Mouse (Mus musculus) adrenal gland, postnatal 36 days (tissue): ENCODE data around the gene Pip4k2b. TPM values are rescaled to one million over a fixed set of nuclear protein-coding genes. Genes with fewer than 3 reads are reported as not detected.
"Not testable (repeated sequence)": the region's sequence is repeated elsewhere in the genome, so short reads cannot be mapped to it uniquely, and the experiment has no call there.

Experiments used
- DNase-seq, 2 experiments: peaks; one replicate each; pipeline ENCODE4 v3.0.0; 2021; ENCODE audit warnings: mixed read lengths in 1 of 2
- long read RNA-seq, 2 experiments: library from polyadenylated mRNA; stranded (forward); transcript quantifications; one replicate each; pipeline ENCODE4 v2.0.0; 2021; ENCODE audit warnings: borderline sequencing depth in 2 of 2
- total RNA-seq, 2 experiments: library from RNA; stranded (reverse); gene quantifications; 2 replicates each; pipeline ENCODE4 v1.2.3; 2021

The Pip4k2b gene
- total RNA-seq: 10 to 100 TPM; 27.5 to 29.6 TPM
- long read RNA-seq, experiment 1, partial matches to known transcripts: 0 of 6 reads
- long read RNA-seq, experiment 1, other reads (novel, unspliced or antisense): 6 of 6 reads
- long read RNA-seq, experiment 2: 0 reads

DNA sequence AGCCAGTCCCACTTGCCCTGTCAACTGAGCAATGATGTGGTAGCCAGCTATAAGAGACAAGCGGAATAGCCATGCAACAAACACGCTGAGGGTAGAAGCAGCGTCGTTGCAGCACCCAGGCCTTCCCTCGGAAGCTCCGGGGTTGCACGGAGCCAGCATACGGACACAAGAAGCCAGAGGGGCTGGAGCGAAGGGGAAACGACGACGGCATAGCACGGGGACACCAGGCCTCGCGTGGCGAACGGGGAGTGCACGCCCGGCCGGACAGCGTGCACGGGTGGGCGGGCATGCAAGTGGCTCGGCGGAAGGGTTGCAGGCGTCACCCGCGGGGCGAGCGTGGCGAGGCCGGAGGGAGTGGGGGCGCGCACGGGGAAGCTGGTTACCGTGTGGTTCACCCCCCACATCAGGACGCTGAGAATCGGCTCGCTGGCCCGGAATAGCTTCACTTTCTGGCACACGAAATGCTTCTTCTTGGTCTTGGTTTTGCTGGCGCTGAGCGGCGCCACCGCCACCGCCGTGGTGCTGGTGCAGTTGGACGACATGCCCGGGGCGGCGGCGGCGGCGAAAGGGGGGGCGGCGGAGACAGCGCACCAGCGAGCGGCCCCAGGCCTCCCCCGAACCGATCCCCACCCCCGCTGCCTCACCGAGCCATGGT, at the start of gene Pip4k2b:
Gene Pip4k2b, minus strand, starts transcription at position 642 of the 655 bp plus-strand sequence.
- peak; percentile 63 to 72 for DNase-seq

DNA sequence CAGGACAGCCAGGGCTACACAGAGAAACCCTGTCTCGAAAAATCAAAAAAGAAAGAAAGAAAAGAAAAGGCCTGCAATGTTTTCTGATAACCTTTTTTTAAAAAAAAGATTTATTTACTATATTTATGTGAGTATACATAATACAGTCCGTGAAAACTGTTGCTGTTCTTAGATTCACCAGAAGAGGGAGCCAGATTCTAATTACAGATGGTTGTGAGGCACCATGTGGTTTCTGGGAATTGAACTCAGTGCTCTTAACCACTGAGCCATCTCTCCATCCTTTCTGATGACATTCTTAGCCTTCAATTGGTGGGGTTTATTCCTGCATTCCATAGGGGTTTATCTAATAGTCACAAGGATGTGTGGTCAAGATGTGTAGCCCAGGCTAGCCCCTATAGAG, 48.7 kb upstream of the Pip4k2b start:
- DNase-seq: peak in 1 of 2 experiments; percentile 65

DNA sequence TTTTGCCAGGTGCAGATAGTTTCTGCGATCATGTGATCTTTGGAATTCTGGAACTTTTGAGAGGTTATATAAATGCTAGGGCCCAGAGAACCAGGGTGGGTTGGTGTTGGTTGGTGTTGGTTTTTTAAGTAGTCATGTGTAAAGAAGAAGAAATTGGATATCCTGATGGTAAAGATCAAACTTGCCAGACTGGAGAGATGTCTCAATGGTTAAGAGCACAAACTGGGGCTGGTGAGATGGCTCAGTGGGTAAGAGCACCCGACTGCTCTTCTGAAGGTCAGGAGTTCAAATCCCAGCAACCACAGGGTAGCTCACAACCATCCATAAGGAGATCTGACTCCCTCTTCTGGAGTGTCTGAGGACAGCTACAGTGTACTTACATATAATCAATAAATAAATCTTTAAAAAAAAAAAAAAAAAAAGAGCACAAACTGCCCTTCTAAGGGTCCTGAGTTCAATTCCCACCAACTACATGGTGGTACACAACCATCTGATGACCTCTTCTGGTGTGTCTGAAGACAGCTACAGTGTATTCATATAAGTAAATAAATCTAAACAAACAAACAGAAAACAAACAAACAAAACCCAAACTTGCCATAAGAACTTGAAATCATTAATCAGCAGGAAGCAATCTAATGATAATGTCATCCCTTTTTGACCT, 46.4 kb upstream of the Pip4k2b start:
- DNase-seq: not testable (repeated sequence)

DNA sequence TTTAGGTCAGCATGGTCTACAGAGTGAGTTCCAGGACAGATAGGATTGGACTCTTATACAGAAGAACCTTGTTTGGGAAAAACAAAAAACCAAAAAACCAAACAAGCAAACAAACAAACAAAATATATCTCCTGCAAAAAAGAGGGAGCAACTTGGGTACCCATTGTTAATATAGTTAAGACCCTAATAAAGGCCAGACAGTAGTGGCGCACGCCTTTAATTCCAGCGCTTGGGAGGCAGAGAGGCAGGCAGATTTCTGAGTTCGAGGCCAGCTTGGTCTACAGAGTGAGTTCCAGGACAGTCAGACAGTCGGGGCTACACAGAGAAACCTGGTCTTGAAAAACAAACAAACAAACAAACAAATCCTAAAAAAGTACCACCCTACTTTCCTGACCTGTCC, 45.2 kb upstream of the Pip4k2b start:
- no peak for DNase-seq

DNA sequence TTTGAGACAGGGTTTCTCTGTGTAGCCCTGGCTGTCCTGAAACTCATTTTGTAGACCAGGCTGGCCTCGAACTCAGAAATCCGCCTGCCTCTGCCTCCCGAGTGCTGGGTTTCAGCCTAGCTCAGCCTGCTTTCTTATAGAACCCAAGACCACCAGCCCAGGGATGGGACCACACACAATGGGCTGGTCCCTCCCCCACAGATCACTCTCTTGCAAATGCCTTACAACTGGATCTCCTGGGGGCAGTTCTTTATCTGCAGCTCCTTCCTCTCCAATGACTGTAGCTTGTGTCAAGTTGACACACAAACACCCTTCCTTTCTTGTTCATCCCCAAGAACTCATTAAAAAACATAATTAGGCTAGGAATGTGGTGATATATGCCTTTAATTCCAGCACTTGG, 43.5 kb upstream of the Pip4k2b start:
- no peak for DNase-seq

DNA sequence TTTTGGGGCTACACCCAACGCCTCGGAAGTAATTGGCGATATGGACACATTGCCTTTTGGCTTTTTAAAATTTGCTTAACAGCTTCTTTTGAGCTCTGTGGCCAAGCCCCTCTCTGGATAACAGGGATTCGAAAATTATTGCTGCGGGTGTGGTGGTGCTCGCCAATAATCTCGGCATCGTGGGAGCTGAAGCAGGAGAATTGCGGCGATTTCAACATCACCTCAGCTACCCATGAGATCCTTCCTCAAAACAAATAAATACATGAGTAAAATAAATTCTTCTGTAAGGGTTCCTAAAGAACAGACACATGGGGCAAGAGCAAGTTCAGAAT, 38.0 kb upstream of the Pip4k2b start:
- DNase-seq: no peak

DNA sequence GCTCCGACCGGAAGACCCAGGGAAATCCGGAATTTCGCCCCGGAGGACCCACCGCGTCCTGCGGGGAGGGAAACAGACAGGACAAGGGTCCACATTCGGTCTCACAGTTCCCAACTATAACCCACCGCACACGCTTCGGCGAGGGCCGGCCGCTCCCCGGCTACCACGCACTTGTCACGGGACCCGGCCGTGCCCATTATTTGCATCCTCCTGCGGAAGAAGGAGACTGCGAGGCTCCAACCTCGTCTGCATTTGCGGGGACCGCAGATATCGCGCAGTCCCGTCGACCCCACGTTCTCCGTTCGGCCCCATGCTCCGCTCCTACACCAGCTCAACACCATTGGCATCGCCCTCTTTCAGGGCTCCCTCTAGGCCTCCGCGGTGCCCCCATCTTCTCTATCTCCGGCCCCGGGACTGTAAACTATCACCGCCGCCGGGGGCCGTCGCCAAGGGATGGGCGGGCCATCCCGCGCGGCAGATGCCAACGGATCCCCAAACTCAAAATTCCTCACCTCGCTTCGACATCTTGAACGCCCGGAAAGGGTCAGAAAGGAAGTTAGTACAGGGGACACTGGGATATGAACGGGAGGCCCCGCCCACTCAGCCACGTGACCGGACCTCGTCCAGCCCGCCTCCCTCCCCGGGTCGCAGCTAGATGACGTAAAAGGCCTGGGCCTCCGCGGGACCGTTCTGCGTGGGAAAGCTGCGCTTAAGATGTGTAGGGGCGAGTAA, 37.5 kb upstream of the Pip4k2b start, which contains the start of gene Rpl23:
Gene Rpl23, minus strand, starts transcription at position 606 of the 732 bp plus-strand sequence.
- peak; percentile 99 to 100 for DNase-seq

DNA sequence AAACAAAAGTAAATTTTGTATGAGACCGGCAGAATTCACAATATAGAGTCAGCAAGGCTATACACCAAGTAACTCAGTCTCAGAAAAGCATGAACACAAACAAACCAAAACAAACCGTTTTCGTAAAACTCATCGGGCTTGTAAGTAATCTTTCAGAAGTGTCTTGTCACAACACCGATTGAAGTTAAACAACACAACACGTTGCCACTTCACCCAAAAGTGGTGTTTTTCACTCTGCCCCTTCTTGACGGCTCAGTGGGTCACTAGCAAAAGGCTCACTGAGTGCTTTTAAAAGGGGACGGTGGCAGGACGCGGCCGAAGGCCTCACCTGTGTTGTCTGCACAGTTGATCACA, 37.0 kb upstream of the Pip4k2b start:
- DNase-seq: no peak

DNA sequence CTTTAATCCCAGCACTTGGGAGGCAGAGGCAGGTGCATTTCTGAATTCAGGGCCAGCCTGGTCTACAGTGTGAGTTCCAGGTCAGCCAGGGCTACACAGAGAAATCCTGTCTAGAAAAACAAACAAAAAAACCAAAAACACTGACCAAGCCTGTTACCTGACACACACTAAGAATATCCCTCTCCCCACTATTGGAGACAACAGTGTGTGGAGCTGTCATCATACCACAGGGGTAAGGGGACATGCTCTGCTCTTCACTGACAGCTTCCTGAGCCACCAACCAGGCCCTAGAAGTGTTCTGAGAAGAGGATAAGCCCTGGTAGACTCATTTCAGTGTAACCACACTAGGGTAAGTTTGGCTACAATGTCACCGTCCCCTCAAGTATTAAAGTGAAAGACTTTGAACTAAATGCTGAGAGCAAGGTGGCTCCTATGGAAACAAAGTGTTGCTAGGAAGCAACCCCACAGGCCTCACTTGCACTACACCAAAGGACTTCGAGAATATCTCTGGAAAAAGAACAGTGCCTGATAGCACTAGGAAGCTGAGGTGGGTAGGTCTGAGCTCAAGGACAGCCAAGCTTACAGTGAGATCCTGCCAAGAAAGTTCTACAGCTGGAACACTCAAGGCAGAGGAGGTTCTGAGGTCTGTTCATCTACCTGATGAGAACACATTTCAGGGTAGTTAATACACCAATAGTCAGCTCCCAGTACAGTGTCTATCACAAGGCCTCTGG, 35.6 kb upstream of the Pip4k2b start:
- no peak for DNase-seq

DNA sequence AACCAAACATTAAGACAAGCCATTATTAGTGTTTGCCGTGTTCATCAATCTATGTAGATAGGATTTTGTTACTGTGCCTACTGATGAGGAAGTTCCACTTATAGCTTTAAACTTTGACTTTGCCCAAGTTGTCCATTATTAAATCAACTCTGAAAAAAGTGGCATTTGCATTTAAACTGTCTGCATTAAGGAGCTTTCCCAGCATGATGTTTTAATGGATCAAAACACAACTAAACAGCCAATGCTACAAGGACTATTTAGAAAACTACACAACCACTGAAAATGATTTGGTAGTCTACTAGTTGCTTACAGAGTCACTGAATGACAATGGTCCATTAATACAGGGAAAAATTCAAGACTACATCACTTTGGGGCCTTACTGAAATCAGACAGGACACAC, 34.4 kb upstream of the Pip4k2b start:
- DNase-seq: no peak

DNA sequence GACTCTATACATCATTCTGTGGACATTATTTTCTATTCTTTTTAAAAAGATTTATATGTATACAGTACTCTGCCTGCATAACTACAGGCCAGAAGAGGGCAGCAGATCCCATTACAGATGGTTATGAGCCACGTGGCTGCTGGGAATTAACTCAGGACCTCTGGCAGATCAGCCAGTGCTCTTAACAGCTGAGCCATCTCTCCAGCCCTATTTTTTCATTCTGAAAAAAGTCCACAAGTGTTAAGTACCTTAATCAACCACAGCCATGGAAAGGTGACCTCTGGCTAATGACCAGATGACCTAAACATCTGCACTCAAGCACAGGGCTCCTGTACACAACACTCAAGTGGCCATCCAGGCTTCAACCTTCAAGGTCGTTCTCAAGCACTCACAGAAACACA, 32.6 kb upstream of the Pip4k2b start:
- DNase-seq: peak; percentile 16 to 32

DNA sequence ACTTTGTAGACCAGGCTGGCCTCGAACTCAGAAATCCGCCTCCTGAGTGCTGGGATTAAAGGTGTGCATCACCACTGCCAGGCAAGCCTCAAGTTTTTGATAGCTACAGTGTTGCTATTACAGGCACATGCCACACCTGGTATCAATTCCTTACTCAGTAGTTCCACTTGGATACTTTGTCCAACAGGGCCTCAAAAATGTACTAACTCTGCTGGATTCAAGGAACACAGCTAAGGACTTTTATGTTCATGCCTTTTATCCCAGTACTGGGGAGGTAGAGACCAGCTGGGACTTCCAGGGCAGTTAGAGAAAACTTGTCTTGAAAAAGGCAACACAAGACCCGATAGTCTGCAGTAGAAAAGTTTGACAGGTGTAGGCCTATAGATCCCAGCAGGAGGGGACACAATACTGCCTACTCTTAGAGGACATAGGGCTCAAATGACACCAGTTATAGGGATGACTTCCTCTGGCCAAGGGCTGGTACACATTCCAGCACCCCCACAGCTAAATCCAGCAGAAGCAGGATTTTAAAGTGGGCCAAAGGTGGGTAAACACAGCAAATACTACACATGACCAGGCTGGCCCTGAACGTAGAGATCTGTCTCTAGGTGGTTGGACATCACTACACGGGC, 32.1 kb upstream of the Pip4k2b start:
- no peak for DNase-seq

DNA sequence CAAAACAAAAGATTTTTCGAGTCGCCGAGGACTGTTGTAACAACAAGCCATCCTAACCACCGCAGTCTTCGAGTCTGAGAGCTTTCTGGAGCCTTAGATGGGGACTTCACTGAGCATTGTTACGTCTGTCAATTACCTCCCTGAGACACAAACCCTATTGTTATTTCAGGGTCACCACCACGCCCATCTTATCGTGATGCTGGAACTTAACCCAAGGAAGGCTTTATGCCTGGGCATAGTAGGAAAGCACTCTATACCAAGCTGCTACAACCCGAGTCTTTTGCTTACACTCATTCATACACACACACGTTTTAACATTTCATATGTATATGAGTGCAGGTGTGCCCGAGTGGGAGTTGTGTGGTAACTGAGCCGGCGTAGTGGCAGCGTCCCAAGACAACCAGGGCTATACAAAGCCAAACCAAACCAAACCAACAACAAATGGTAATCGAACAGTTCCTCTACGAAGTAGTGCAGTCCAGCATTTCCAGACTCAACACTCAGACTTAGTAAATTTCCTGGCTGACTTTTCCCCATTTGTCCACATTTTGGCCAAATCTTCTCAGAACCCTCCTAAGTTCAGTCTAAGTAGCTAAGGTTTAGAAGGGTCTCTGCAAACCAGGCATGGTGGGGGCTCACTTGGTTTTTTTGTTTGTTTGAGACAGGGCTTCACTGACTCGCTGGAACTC, 31.4 kb upstream of the Pip4k2b start, which contains the start of gene 1700001P01Rik:
Gene 1700001P01Rik, minus strand, starts transcription at position 111 of the 689 bp plus-strand sequence.
- DNase-seq: no peak

DNA sequence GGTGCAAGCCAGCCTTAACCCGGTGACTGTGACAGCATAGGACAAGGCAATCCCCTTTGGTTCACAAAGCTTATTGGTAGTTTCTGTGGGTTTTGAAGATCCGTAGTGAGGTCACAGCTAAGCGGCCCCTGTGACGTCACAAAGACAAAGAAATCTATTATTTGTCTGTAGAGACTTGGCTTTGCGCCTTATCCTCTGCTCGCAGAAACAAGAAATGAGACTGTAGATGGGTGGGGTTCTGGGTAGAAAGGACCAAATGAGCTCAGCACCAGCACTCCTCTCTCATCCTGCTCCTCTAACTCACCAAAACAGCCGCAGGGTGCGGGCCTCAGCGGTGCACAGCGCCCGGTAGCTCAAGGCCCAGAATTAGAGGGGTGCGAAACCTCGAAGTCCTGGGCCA, 30.7 kb upstream of the Pip4k2b start:
- DNase-seq: no peak

DNA sequence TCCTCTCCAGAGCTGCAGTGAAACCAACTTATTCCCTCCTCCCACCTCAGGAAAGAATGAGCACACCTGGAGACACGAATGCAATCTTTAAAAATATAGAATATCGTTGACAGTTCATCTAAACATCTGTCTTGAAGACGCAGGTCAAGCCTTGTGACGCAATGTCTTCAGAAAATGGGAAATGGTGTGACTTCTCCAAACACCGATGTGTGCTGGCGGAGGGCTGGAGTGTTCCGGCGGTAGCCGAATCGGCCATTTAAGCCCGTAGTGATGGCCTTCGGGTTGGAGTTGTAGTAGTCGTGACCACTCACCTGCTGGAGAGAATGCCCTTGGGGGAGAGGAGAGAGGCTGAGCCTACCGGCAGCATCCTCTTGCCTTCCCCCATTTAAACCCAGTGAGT, 26.9 kb upstream of the Pip4k2b start:
- no peak for DNase-seq

DNA sequence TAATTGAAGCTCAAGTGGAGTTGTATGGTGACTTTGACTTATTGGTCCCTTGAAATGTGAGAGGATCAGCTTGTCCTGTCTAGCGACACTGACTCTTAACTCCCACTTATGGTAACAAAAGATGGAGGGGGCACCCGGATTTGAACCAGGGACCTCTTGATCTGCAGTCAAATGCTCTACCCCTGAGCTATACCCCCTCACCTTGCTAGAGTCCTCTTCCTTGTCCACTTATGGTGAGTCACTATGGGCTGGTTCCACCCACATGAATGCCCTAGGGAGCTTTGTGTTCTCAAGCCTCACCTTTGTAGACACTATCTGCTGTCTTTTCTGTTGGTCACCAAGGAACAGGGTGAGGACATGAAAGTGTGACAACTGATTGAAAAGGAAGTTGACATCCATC, 25.2 kb upstream of the Pip4k2b start:
- DNase-seq: peak in 1 of 2 experiments; percentile 15

DNA sequence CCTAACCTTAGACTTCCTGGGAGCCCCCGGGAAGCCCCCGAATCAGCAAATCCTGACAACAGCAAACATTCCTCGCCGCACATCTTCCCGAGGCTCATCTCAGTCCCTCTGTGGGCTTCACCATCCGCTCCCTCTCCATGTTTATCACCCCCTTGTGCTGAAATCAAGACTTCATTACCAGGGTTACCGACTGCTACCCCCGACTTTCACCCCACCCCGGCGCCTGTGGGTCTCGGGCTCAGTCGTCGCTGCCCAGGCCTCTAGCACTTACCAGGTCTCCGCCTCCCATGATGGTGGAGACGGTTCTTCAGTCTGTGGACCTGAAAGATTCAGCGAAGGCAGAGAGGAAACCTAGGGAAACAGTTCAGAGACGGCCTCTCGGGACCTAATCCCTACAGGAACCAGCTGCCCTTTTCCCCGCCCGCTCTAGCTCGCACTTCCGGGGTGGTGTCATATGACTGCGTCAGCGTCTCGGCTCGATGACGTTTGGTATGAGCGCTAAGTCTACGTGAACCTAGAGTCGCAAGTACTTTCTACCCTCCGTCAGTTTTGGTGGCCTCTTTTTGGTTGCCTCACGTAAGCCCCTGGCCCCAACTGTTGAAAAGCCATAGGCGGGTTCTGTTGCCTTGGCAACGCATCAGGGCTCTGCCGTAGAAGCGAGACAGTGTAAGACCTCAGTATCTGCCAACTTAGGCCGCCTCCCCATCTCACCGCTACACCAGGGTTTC, 21.8 kb upstream of the Pip4k2b start, which contains the start of gene Cwc25:
Gene Cwc25, minus strand, starts transcription at position 403 of the 728 bp plus-strand sequence.
- peak; percentile 95 to 96 for DNase-seq

DNA sequence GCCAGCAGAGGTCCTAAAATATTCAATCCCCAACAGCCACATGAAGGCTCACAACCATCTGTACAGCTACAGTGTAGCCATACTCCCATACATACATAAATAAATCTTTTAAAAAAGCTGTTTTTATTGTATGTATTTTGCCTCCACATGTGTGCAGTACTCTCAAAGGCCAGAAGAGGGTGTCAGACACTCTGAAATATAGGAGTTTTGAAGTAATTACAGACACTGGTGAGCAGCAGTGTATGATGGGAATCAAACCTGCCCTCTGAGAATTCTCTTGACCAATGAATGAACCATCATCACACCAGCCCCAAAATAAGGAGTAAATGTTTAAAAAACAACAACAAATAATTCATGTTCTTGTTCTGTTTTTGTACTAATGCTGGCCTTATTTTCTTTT, 17.1 kb upstream of the Pip4k2b start:
- no peak for DNase-seq

DNA sequence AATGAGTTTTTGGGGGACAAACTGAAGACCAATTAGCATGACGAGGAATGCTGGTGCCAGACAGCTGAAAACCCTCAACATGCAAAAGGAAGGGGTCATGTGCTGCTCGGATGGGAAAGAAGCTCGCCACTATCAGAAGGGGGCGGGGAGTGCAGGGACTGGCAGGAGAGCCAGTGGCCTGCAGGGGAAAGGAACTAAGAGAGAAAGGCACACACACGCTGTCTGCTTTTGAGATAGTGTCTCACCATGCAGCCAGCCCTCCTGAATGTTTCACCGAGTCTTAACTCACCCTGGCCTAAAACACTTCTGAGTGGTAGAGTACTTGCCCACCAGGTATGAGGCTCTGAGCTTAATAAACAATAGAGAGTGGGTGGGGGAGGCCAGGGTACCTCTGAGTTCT, 14.4 kb upstream of the Pip4k2b start:
- DNase-seq: no peak

DNA sequence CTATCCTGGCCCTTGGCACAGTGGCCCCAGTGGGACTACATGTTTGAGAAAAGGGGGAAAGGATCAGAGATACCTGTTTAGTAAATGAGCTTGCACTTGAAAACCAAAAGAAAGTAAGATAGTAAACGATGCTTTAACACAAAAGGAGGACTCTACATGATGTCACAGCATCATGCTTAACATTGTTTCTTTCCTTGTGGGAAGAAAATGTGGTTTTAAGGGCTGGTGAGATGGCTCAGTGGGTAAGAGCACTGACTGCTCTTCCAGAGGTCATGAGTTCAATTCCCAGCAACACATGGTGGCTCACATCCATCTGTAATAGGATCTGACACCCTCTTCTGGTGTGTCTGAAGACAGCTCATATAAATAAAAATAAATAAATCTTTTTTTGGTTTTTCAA, 13.6 kb upstream of the Pip4k2b start:
- DNase-seq: no peak
